Mouse (Mus musculus) liver, postnatal 0 days (tissue): Measurements from ENCODE around the gene Bcl6b. TPM values are rescaled to one million over a fixed set of nuclear protein-coding genes. Genes with fewer than 3 reads are reported as not detected.

ENCODE experiments used
- ATAC-seq: fragments of 200-750 bp; cut with Nextera tagmentation; 2 replicates; pipeline ENCODE4 v1.8.0; 2017; ENCODE audit warnings: mild to moderate bottlenecking, moderate library complexity
- DNase-seq: peaks from one replicate; pipeline ENCODE4 v3.0.0-alpha.2; 2016
- H3K27ac ChIP-seq: fragments of 300-500 bp; sonication (generic); 2 replicates; pipeline ENCODE4 v1.5.1; 2014; ENCODE audit warnings: antibody characterized with exemption, moderate library complexity, mild to moderate bottlenecking, low read depth
- H3K27me3 ChIP-seq: fragments of 300-500 bp; sonication (generic); 2 replicates; pipeline ENCODE4 v1.6.1; 2014; ENCODE audit warnings: low read length, control low read depth, mixed read lengths; ENCODE audit not compliant: insufficient read depth
- H3K36me3 ChIP-seq: fragments of 300-500 bp; sonication (generic); replicated peaks from 2 replicates; pipeline ENCODE4 v1.6.1; 2014; ENCODE audit warnings: mild to moderate bottlenecking, control low read depth, low read length, moderate library complexity, mixed read lengths; ENCODE audit not compliant: insufficient read depth
- H3K4me1 ChIP-seq: fragments of 300-500 bp; sonication (generic); 2 replicates; pipeline ENCODE4 v1.6.1; 2014; ENCODE audit warnings: antibody characterized with exemption, mild to moderate bottlenecking, control low read depth; ENCODE audit not compliant: insufficient read depth
- H3K4me2 ChIP-seq: fragments of 300-500 bp; sonication (generic); 2 replicates; pipeline ENCODE4 v1.6.1; 2014; ENCODE audit warnings: low read depth, mild to moderate bottlenecking, low read length, moderate library complexity, mixed read lengths
- H3K4me3 ChIP-seq: fragments of 300-500 bp; sonication (generic); 2 replicates; pipeline ENCODE4 v1.5.1; 2014; ENCODE audit warnings: low read depth, low read length
- H3K9ac ChIP-seq: fragments of 300-500 bp; sonication (generic); replicated peaks from 2 replicates; pipeline ENCODE4 v1.6.1; 2014; ENCODE audit warnings: mild to moderate bottlenecking, moderate library complexity
- H3K9me3 ChIP-seq: fragments of 300-500 bp; sonication (generic); 2 replicates; pipeline ENCODE4 v1.6.1; 2016; ENCODE audit warnings: mild to moderate bottlenecking, control low read depth, low read length, mixed read lengths
- CTCF ChIP-seq: sonication (generic); IDR thresholded peaks from 2 replicates; pipeline ENCODE4 v1.5.1; 2016; ENCODE audit warnings: antibody characterized with exemption, low read depth
- EP300 ChIP-seq: IDR thresholded peaks from 2 replicates; pipeline ENCODE4 v1.6.1; 2016; ENCODE audit warnings: antibody characterized with exemption, low read depth, mild to moderate bottlenecking
- WGBS: fragments of 180-500 bp; shearing (Covaris S2); extraction: QIAGEN DNeasy Blood & Tissue Kit; methylation state at CpG from one replicate; pipeline ENCODE4 v1.1.7; 2014; ENCODE audit not compliant: insufficient replicate concordance; 5-methylcytosine and 5-hydroxymethylcytosine counted together
- polyA plus RNA-seq: library from polyadenylated mRNA; unstranded; fragments of >200 nt; fragmentation: Nextera tagmentation; extraction: Ambion mirVana; gene quantifications from 2 replicates; pipeline ENCODE4 v1.2.1, GENCODE M21; 2015

Bcl6b gene
- polyA plus RNA-seq, 1 experiment from 2014 or later = 1.8 TPM

DNA sequence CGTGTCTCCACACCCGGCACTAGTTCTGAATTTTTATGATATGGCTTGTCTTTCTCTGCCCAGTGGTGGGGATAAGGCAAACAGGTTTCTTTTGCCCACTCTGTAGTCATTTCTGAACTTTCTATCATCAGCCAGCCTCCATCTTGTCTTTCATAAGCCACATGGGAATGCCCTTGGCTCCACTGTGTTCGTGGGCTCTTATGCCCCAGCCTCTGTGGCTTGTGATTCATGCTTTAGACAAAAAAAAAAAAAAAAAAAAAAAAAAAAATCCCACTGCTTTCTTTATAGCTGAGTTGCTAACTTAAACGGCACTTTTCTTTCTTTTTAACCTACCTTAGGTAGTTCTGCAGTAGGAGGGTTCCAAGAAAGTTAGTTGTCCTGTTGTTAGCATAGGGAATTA is 37.4 kb downstream of the Bcl6b start:
- Histone ChIP-seq H3K27ac (no peak overlapping the region), H3K9me3 (no peaks in the 10 kb centered on the region), H3K9ac (no peak overlapping the region), H3K4me2 (no peak overlapping the region), H3K4me1 (no peaks in the 10 kb centered on the region), H3K27me3 (no peaks in the 10 kb centered on the region), H3K4me3 (no peak overlapping the region), H3K36me3 (no peaks in the 10 kb centered on the region)
- 66% methylated on average over 4 of the region's 4 CpGs for WGBS
- DNase-seq (no peak), ATAC-seq (no peak)
- TF ChIP-seq EP300 (no peak), CTCF (no peak)

DNA sequence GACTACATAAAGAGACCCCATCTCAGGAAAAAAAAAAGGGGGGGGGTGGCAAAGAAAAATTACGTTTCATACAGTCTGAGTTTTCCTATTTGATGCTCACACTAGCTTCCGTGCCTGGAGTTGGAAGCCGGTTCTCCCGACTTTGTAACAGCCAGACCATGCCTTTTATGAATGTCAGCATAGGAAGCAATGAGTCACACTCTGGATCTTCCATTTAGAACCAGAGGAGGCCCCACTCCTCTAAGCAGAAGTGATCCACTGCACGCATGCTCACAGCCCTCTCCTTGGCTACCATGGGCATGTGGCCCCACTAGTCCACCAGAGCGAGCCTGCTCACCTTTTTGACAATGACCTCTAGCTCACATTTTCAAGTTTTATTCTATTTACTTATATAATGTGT is 38.4 kb downstream of the Bcl6b start:
- ATAC-seq (no peak), DNase-seq (no peak)
- Histone ChIP-seq H3K9ac (no peak overlapping the region), H3K27me3 (no peaks in the 10 kb centered on the region), H3K4me1 (no peaks in the 10 kb centered on the region), H3K36me3 (no peaks in the 10 kb centered on the region), H3K27ac (no peak overlapping the region), H3K4me2 (no peak overlapping the region), H3K4me3 (no peak overlapping the region), H3K9me3 (no peaks in the 10 kb centered on the region)
- WGBS = 73% methylated on average over 6 of the region's 6 CpGs
- no peak for TF ChIP-seq EP300
- TF ChIP-seq CTCF = no peak

DNA sequence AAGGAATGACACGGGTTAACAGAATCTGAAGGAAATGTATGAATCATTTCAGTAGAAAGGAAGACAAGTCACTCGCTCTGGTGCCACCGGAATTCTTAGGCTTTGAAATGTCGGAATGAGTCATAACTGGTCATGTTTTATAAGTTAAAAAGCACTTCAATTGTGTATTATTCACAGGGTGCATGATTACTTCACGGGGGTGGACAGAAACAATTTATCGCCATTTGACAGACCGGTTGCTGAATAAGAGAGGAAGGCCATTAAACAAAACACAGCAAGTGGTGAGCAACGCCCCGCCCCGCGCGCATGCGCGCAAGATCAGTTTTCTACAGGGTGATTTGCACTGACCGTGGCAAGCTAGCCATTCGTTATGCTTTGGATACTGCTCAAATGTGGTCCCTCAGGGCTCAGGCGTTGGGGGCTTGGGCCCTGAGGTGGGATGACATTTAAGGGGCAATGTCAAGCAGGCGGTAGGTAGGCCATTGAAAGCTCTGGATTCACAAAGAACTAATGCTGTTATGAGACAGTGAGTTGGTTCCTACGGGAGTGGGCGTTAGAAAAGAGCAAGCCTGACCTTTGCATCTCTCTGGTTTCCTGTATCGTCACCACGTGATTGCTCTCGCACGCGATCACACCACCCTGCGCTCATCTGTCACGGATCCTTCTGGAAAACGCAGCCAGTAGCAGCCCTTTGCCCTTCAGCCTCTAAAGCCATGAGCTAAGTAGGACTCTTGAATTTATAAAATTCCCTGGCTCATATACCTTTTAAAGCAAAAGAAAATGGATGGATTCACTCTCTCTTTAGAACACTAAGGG is 40.1 kb downstream of the Bcl6b start:
- no peaks in the 10 kb centered on the region for H3K9me3 ChIP-seq
- no peak overlapping the region for H3K27ac ChIP-seq
- no peak overlapping the region for H3K4me3 ChIP-seq
- TF ChIP-seq CTCF (no peak), EP300 (no peak)
- no peaks in the 10 kb centered on the region for H3K27me3 ChIP-seq
- H3K4me1 ChIP-seq = no peaks in the 10 kb centered on the region
- 89% methylated on average over 28 of the region's 28 CpGs for WGBS
- H3K4me2 ChIP-seq = no peak overlapping the region
- ATAC-seq (no peak), DNase-seq (no peak)
- H3K36me3 ChIP-seq = no peaks in the 10 kb centered on the region
- H3K9ac ChIP-seq = no peak overlapping the region

DNA sequence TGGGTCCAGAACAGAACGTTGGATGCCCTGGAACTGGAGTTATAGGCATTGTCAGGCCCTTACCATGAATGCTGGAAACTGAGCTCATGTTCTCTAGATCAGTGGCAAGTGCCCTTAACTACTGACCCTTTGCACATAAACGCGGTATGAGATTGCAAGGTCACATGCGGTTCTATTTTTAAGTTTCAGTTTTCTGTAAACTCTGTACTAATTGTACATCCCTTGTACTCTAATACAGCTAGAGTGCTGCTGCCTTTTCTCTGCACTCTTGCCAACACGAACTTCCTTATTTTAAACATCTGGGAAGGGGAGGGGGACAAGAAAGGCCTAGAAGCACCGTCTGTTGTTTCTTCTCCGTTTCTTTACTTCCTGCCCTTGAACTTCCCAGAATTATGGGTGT is 44.5 kb downstream of the Bcl6b start:
- H3K27me3 ChIP-seq = no peaks in the 10 kb centered on the region
- DNase-seq (no peak), ATAC-seq (no peak)
- H3K36me3 ChIP-seq = no peaks in the 10 kb centered on the region
- no peak overlapping the region for H3K27ac ChIP-seq
- no peak overlapping the region for H3K9ac ChIP-seq
- H3K4me2 ChIP-seq = no peak overlapping the region
- TF ChIP-seq CTCF = no peak
- no peak for TF ChIP-seq EP300
- no peaks in the 10 kb centered on the region for H3K4me1 ChIP-seq
- H3K4me3 ChIP-seq = no peak overlapping the region
- 31% methylated on average over 7 of the region's 7 CpGs for WGBS
- H3K9me3 ChIP-seq = no peaks in the 10 kb centered on the region

DNA sequence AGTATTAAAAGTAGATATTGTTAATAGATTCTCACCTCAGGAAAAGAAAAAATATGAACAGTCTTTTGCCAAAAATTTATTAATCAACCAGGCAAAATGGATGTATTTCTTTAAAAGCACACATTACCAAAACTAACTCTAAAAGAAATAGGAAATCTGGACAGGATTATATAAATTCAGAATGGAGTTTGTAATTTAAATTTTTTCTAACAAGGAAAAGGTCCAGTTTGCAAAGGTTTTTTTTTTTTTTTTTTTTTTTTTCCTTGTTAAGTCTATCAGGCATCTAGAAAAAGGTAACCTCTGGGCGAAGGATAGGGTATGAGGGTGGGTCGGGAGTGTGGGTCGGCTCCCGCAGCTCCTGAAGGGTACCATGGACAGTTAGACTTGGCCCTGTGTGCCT is 49.1 kb downstream of the Bcl6b start:
- WGBS = 75% methylated on average over 4 of the region's 4 CpGs
- no peak overlapping the region for H3K4me3 ChIP-seq
- no peak for DNase-seq

DNA sequence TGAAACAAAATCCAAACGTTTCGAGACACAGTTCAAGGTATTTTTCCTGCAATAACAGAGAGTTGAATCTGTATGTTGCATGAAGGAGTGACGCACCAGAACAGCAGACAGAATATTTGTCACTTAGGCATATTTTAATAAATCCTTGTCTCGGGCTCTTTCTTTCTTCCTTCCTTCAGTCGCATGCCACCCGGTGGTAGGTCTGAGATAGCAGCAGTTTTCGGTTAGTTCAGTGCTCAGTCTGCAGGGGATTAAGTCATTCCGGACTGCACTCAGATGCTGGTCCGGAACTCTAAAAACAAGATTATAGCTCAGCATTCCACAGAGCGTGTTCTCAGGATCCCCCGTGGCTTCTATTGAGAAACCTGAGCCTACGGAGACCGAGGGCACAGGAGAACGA is 50.2 kb downstream of the Bcl6b start:
- no peaks in the 10 kb centered on the region for H3K4me1 ChIP-seq
- peak; percentile 58 for TF ChIP-seq CTCF
- no peak for TF ChIP-seq EP300
- no peak overlapping the region for H3K4me3 ChIP-seq
- no peaks in the 10 kb centered on the region for H3K9me3 ChIP-seq
- DNase-seq = no peak
- no peaks in the 10 kb centered on the region for H3K36me3 ChIP-seq
- 40% methylated on average over 14 of the region's 14 CpGs for WGBS
- H3K4me2 ChIP-seq = no peak overlapping the region
- H3K27me3 ChIP-seq = no peaks in the 10 kb centered on the region
- no peak overlapping the region for H3K9ac ChIP-seq
- H3K27ac ChIP-seq = no peak overlapping the region
- ATAC-seq = no peak

More for the DNA sequence above, 49.1 kb downstream of the Bcl6b start:
- H3K27me3 ChIP-seq = no peaks in the 10 kb centered on the region
- H3K4me2 ChIP-seq = no peak overlapping the region
- ATAC-seq = no peak
- H3K27ac ChIP-seq = no peak overlapping the region
- TF ChIP-seq EP300 (no peak), CTCF (no peak)
- H3K36me3 ChIP-seq = no peaks in the 10 kb centered on the region
- H3K9ac ChIP-seq = no peak overlapping the region
- no peaks in the 10 kb centered on the region for H3K4me1 ChIP-seq
- no peaks in the 10 kb centered on the region for H3K9me3 ChIP-seq
